Mouse (Mus musculus) E14TG2a.4 (cell line): ENCODE measurements around the gene Rpl28.
A peak's percentile ranks its signal among the peaks of the same experiment; 100 is the strongest.

Source experiments
- CTCF ChIP-seq: conservative IDR thresholded peaks from 2 replicates; pipeline ENCODE4 v1.5.1; 2014; ENCODE audit warnings: low read length
- NANOG ChIP-seq: IDR thresholded peaks from 2 replicates; pipeline ENCODE4 v1.6.1; 2014; ENCODE audit warnings: borderline replicate concordance, low read length, mixed read lengths
- POU5F1 ChIP-seq: IDR thresholded peaks from 2 replicates; pipeline ENCODE4 v1.6.1; 2014; ENCODE audit warnings: low read length, borderline replicate concordance

- peak; percentile 63 for TF ChIP-seq CTCF
- no peak for TF ChIP-seq NANOG
- TF ChIP-seq POU5F1 = no peak
Observed at GRCm38 (mm10) chr7:4806716-4807115, 14.0 kb downstream of the Rpl28 start.
